Mouse (Mus musculus): ENCODE data around the gene Pknox2. TPM values are rescaled to one million over a fixed set of nuclear protein-coding genes. Genes with fewer than 3 reads are reported as not detected.

The Pknox2 gene
- polyA plus RNA-seq, 1 experiment from 2014 or later = 8.2 TPM

GRCm38 (mm10) chr9:36916362-36916761, 230.8 kb downstream of the Pknox2 start:
- H3K27me3 ChIP-seq (replicated peaks) = no peaks in the 10 kb centered on the region
- peaks cover 12% of the 10 kb centered on the region for H3K4me1 ChIP-seq (replicated peaks)
- no peaks in the 10 kb centered on the region for H3K36me3 ChIP-seq
- peak overlapping the region; percentile 53 for H3K4me2 ChIP-seq
- no peak overlapping the region for H3K27ac ChIP-seq (ENCODE audit: poor library complexity, severe bottlenecking)
- 0 out of 2 replicates have a peak overlapping the region, but pooled peaks have one; percentile 33 for H3K9ac ChIP-seq
- ATAC-seq (ENCODE audit: insufficient number of reproducible peaks, low FRiP score) = 0 out of 2 replicates have a peak, but pooled peaks have one; percentile 22
- no peaks in the 10 kb centered on the region for H3K9me3 ChIP-seq (replicated peaks)
- 3% methylated on average over 6 of the region's 6 CpGs for WGBS
- no peak overlapping the region for H3K4me3 ChIP-seq

DNA sequence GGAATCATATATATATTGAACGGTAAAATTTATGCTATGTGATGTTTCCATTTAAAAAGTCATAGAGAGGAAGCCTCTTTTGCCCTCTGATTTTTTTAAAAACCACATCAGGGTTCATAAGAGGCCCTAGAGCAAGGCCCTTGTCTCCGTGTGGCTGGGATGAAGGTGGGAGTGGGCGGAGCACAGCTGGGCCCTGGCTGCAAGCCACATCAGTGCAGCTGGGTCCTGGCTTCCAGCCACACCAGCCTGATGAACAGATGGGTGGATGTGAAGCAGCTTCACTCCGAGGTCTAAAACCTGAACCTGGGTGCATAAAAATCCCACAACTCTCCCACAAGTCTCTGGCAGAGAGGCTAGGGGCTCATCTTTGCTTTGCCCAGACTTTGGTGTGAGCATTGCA, 241.8 kb downstream of the Pknox2 start:
- no peak overlapping the region for H3K9ac ChIP-seq
- H3K9me3 ChIP-seq (replicated peaks) = no peaks in the 10 kb centered on the region
- no peak for ATAC-seq (ENCODE audit: insufficient number of reproducible peaks, low FRiP score)
- H3K4me1 ChIP-seq (replicated peaks) = no peaks in the 10 kb centered on the region; the same call in 1 of the 2 replicates
- WGBS = 67% methylated on average over 4 of the region's 4 CpGs
- no peak overlapping the region for H3K27ac ChIP-seq (ENCODE audit: poor library complexity, severe bottlenecking)
- H3K4me2 ChIP-seq = no peak overlapping the region
- no peaks in the 10 kb centered on the region for H3K36me3 ChIP-seq
- no peak overlapping the region for H3K4me3 ChIP-seq
- no peaks in the 10 kb centered on the region for H3K27me3 ChIP-seq (replicated peaks)

- no peak overlapping the region for H3K27ac ChIP-seq (ENCODE audit: poor library complexity, severe bottlenecking)
- H3K36me3 ChIP-seq = no peaks in the 10 kb centered on the region
- no peak overlapping the region for H3K4me2 ChIP-seq
- H3K9me3 ChIP-seq (replicated peaks) = no peaks in the 10 kb centered on the region
- H3K4me1 ChIP-seq (replicated peaks) = no peaks in the 10 kb centered on the region; the same call in 1 of the 2 replicates
- H3K27me3 ChIP-seq (replicated peaks) = no peaks in the 10 kb centered on the region
- WGBS = 74% methylated on average over 4 of the region's 4 CpGs
- no peak overlapping the region for H3K9ac ChIP-seq
- H3K4me3 ChIP-seq = no peak overlapping the region
- no peak for ATAC-seq (ENCODE audit: insufficient number of reproducible peaks, low FRiP score)
These were observed 246.7 kb downstream of the Pknox2 start for GRCm38 (mm10) chr9:36900464-36900863.

GRCm38 (mm10) chr9:36898560-36898959, 248.6 kb downstream of the Pknox2 start:
- Histone ChIP-seq H3K4me3 (no peak overlapping the region), H3K9me3 (replicated peaks) (no peaks in the 10 kb centered on the region), H3K27ac (ENCODE audit: poor library complexity, severe bottlenecking) (no peak overlapping the region), H3K9ac (no peak overlapping the region), H3K4me2 (no peak overlapping the region), H3K4me1 (replicated peaks) (no peaks in the 10 kb centered on the region), H3K36me3 (no peaks in the 10 kb centered on the region), H3K27me3 (replicated peaks) (no peaks in the 10 kb centered on the region)
- WGBS = 86% methylated on average over 3 of the region's 3 CpGs
- no peak for ATAC-seq (ENCODE audit: insufficient number of reproducible peaks, low FRiP score)

DNA sequence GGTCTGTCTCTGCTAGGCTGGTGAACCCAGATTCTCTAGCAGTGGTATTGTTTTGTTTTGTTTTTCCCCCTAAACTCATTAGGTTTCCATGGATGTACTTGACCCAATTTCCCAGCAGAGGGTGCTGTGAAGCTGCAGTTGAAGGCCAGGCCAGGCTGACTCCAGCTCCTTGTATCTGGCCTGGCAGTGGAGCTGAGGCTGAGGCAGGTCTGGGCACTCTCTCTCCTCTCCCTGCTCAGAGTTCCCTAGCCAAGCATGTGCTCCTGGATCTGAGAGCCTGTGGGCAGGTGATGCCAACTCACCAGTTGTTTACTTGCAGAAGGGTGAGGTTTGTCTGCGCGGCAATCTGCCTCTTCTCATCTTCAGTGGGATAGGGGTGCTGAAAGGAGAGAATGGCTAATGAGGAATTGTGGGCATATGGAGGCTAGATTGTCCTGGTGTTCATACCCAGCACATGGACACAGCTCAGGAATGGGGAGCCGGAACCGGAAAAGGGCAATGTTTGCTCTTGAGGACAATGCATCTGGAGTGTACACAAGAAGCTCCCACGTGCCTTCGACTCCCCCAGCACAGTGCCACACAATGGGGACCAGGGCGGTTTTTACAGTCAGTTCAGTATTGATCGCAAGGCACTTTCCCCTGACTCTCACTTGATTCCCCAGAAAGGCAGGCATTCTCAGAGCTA, 252.1 kb downstream of the Pknox2 start:
- H3K4me1 ChIP-seq (replicated peaks) = no peaks in the 10 kb centered on the region
- H3K27me3 ChIP-seq (replicated peaks) = no peaks in the 10 kb centered on the region
- H3K36me3 ChIP-seq = no peaks in the 10 kb centered on the region
- no peaks in the 10 kb centered on the region for H3K9me3 ChIP-seq (replicated peaks)
- no peak; the same call in 1 of the 2 replicates for ATAC-seq (ENCODE audit: insufficient number of reproducible peaks, low FRiP score)
- no peak overlapping the region for H3K9ac ChIP-seq
- no peak overlapping the region for H3K27ac ChIP-seq (ENCODE audit: poor library complexity, severe bottlenecking)
- no peak overlapping the region for H3K4me3 ChIP-seq
- WGBS = 78% methylated on average over 8 of the region's 8 CpGs
- no peak overlapping the region for H3K4me2 ChIP-seq

GRCm38 (mm10) chr9:36894242-36894641, 253.0 kb downstream of the Pknox2 start:
- WGBS = 81% methylated on average over 7 of the region's 7 CpGs
- Histone ChIP-seq H3K9ac (no peak overlapping the region), H3K27me3 (replicated peaks) (no peaks in the 10 kb centered on the region), H3K4me2 (no peak overlapping the region), H3K4me1 (replicated peaks) (no peaks in the 10 kb centered on the region), H3K4me3 (no peak overlapping the region), H3K27ac (ENCODE audit: poor library complexity, severe bottlenecking) (no peak overlapping the region), H3K36me3 (no peaks in the 10 kb centered on the region), H3K9me3 (replicated peaks) (no peaks in the 10 kb centered on the region)
- ATAC-seq (ENCODE audit: insufficient number of reproducible peaks, low FRiP score) = no peak

DNA sequence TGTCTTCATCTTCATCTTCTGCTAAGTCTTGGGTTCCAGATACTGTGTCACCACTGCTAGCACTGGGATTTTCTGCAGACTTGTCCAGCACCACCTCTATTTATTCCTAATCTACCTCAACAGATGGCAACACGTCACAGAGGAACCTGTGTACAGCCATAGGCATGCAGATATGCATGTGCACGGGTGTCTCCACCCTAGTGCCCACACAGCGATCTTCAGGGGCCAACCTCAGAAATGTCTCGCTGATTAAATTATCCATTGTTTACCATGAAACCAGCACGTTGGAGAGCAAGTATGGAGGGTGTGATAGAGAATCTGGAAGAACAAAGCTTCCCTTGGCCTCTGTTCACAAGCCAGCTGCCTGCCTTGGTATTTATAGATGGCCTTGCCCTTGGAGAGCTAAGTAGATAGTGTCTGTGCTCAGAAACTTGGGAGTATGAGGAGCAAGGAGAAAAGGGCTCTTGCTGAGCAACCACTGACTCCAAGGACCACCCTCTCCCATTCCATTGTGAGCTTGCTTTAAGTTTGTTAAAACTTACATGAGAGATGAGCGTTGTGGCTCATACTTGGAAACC, 253.7 kb downstream of the Pknox2 start:
- H3K4me1 ChIP-seq (replicated peaks) = no peaks in the 10 kb centered on the region
- H3K4me2 ChIP-seq = no peak overlapping the region
- no peaks in the 10 kb centered on the region for H3K27me3 ChIP-seq (replicated peaks)
- no peaks in the 10 kb centered on the region for H3K36me3 ChIP-seq
- ATAC-seq (ENCODE audit: insufficient number of reproducible peaks, low FRiP score) = no peak
- no peak overlapping the region for H3K9ac ChIP-seq
- no peak overlapping the region for H3K4me3 ChIP-seq
- 70% methylated on average over 6 of the region's 6 CpGs for WGBS
- H3K27ac ChIP-seq (ENCODE audit: poor library complexity, severe bottlenecking) = no peak overlapping the region
- H3K9me3 ChIP-seq (replicated peaks) = no peaks in the 10 kb centered on the region

GRCm38 (mm10) chr9:36890552-36890951, 256.7 kb downstream of the Pknox2 start:
- ATAC-seq (ENCODE audit: insufficient number of reproducible peaks, low FRiP score) = no peak
- Histone ChIP-seq H3K4me3 (no peak overlapping the region), H3K9ac (no peak overlapping the region), H3K9me3 (replicated peaks) (no peaks in the 10 kb centered on the region), H3K27ac (ENCODE audit: poor library complexity, severe bottlenecking) (no peak overlapping the region), H3K4me1 (replicated peaks) (no peaks in the 10 kb centered on the region), H3K4me2 (no peak overlapping the region), H3K36me3 (no peaks in the 10 kb centered on the region), H3K27me3 (replicated peaks) (no peaks in the 10 kb centered on the region)
- WGBS = 30% methylated on average over 4 of the region's 4 CpGs

DNA sequence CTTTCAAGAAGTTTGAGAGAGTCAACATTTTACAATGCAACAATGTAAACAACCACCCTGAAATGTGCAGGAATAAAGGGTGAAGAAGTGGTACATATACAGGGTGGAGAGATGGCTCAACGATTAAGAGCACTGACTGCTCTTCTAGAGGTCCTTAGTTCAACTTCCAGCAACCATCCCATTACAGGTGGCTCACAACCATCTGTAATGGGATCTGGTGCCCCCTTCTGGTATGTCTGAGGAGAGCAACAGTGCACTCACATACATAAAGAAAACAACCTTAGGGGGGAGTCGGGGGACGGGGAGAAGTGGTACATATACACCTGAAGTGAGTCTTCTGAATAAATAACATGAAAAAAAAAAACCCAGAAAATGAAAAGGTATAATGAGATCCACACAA, 262.0 kb downstream of the Pknox2 start:
- 66% methylated on average over 3 of the region's 3 CpGs for WGBS

DNA sequence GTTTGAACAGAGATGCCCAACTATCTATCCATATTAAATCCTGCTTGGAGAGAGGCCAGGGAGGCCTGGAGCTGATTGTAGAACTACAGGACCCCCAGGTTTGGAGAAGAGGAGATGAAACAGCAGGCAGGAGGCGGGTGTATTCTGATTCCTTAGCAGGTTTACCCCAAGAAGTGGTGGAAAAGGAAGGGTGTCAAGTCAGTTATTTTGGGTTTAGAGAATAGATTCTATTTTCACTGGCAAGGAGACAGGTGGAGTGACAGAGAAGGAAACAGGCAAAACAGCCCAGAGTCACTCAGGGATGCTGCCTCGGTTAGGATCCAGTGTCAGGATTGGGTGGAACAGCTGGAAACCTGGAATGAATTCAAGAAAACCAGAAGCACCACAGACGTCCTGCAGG, 263.6 kb downstream of the Pknox2 start:
- no peaks in the 10 kb centered on the region for H3K36me3 ChIP-seq
- no peak overlapping the region for H3K4me3 ChIP-seq
- H3K9ac ChIP-seq = no peak overlapping the region
- no peak for ATAC-seq (ENCODE audit: insufficient number of reproducible peaks, low FRiP score)
- H3K27ac ChIP-seq (ENCODE audit: poor library complexity, severe bottlenecking) = no peak overlapping the region
- WGBS = 44% methylated on average over 3 of the region's 3 CpGs
- no peaks in the 10 kb centered on the region; the same call in 1 of the 2 replicates for H3K4me1 ChIP-seq (replicated peaks)
- H3K4me2 ChIP-seq = no peak overlapping the region
- H3K9me3 ChIP-seq (replicated peaks) = no peaks in the 10 kb centered on the region
- no peaks in the 10 kb centered on the region for H3K27me3 ChIP-seq (replicated peaks)

More for the DNA sequence above, 262.0 kb downstream of the Pknox2 start:
- Histone ChIP-seq H3K27me3 (replicated peaks) (no peaks in the 10 kb centered on the region), H3K9ac (no peak overlapping the region), H3K4me2 (no peak overlapping the region), H3K27ac (ENCODE audit: poor library complexity, severe bottlenecking) (no peak overlapping the region), H3K4me3 (no peak overlapping the region), H3K9me3 (replicated peaks) (no peaks in the 10 kb centered on the region), H3K36me3 (no peaks in the 10 kb centered on the region), H3K4me1 (replicated peaks) (no peaks in the 10 kb centered on the region; the same call in 1 of the 2 replicates)
- ATAC-seq (ENCODE audit: insufficient number of reproducible peaks, low FRiP score) = no peak

DNA sequence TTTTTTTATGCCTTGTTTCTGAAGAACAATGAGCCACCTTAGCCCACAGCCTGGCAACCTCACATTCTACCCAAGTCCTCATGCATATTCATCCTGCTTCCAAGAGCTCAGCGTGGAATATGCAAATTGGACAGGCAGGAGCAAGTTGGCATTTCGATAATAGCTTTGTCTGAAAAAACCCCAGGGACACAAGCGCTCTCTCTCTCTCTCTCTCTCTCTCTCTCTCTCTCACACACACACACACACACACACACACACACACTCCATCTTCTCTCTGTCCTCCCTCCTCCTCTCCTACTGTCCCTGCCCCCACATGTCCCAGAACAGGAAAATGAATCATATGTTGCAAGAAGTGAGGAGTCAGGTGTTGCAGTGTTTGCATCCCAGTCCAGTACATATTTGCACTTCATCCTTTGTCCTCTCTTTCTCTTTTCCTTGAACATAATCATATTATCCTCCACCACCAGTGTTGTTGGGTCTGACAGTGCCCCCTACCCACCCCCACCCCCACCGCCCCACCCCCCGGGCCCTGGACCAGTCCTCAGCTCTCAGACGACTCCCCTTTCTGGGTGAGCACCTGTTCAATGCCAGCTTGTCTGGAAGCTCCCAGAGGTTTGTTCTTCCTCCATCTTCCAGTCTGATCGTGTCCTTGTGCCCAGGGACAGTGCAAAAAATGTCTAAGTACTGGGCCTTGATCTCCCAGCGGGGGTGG, 265.0 kb downstream of the Pknox2 start:
- no peak for ATAC-seq (ENCODE audit: insufficient number of reproducible peaks, low FRiP score)
- Histone ChIP-seq H3K4me2 (no peak overlapping the region), H3K4me3 (no peak overlapping the region), H3K27me3 (replicated peaks) (no peaks in the 10 kb centered on the region), H3K9ac (no peak overlapping the region), H3K4me1 (replicated peaks) (no peaks in the 10 kb centered on the region; the same call in 1 of the 2 replicates), H3K9me3 (replicated peaks) (no peaks in the 10 kb centered on the region), H3K27ac (ENCODE audit: poor library complexity, severe bottlenecking) (no peak overlapping the region), H3K36me3 (no peaks in the 10 kb centered on the region)
- 53% methylated on average over 8 of the region's 8 CpGs for WGBS

Data from heart, embryonic 12.5 days (tissue).